Mouse (Mus musculus): ENCODE data around the gene Adal.

GRCm38 (mm10) chr2:121195466-121195865, 55.2 kb downstream of the Adal start:
- TF ChIP-seq POLR2A (IDR thresholded peaks at IDR 0.05; ENCODE audit: borderline replicate concordance, control insufficient read depth, low read depth, low read length) = no peak
- TF ChIP-seq CTCF (IDR thresholded peaks at IDR 0.05; ENCODE audit: control insufficient read depth, insufficient read depth, low read length) = no peak

Measured in bone marrow, adult 2 months (tissue).